Mouse (Mus musculus) layer of hippocampus, postnatal 25 days (tissue): ENCODE measurements around the gene Trappc10. TPM values are rescaled to one million over a fixed set of nuclear protein-coding genes. Genes with fewer than 3 reads are reported as not detected.

Experiments
- DNase-seq, 2 experiments: peaks; one replicate each; pipeline ENCODE4 v3.0.0; 2022; ENCODE audit warnings: mixed read lengths in 2 of 2, low spot score in 1 of 2; ENCODE audit errors: extremely low spot score in 1 of 2
- total RNA-seq, 2 experiments: library from RNA; stranded (reverse); gene quantifications; 2 replicates each; pipeline ENCODE4 v1.2.3; 2021

Gene Trappc10
- total RNA-seq, 2 experiments from 2014 or later, result 79.5 to 80.8 TPM

DNA sequence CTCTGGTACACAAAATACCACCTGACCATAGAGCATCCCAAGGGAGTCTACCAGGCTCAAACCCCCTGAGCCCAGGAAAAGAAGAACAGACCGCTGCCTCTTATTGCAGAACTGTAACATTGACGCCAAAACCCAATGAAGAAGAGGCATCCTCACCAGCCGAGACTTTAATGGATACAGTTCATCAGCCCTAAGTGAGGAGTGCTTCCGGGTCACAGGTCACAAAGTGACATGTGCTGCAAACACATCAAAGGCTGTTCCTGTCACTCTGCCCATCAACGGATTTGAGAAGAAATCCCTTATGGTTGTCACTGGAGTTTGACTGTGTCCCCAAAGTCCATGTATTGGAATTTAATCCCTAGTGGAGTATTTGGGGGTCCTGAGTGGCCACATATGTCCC, 14.8 kb upstream of the Trappc10 start:
- no peak for DNase-seq

GRCm38 (mm10) chr10:78258142-78258675, 13.8 kb upstream of the Trappc10 start:
- DNase-seq, result no peak

- DNase-seq, result no peak
Observed at GRCm38 (mm10) chr10:78255646-78256059, 11.2 kb upstream of the Trappc10 start.

- no peak for DNase-seq
Observed at GRCm38 (mm10) chr10:78247206-78247605, 2.8 kb upstream of the Trappc10 start.

GRCm38 (mm10) chr10:78246725-78247124, 2.3 kb upstream of the Trappc10 start:
- no peak for DNase-seq

DNA sequence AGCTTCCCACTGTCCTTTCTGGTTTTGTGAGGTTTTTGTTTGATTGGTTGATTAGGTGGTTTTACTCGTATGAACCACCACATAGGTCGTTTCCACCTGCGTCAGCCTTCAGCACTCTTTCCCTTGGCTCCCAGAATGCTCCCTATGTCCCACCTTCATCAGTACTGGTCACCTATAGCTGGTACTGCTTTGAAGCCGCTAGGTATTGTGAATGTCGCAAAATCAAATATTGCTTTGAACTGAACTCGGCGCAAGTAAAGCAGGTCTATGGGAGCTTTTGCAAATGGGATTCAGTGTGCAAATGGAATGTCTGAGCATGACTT, 745 bp upstream of the Trappc10 start:
- no peak for DNase-seq

DNA sequence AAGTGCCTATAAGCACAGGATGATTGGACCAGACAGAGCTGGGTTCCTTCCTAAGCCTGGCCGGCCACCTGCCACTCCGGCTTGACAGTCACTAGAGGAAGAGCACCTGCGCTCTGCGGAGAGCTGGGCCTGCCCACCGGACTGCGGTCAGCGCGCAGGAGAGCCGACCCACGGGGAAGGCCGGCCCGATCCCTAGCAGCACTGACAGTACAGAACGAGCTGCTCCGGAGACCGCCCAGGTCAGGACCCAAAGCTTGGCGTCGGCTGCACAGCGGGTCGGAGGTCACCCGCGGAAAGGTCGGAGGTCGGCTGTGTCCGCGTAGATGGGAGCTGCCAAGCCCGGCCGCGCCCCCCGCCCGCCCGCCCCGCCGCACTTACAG, 393 bp downstream of the Trappc10 start:
- DNase-seq, result peak in 1 of 2 experiments; percentile 34

DNA sequence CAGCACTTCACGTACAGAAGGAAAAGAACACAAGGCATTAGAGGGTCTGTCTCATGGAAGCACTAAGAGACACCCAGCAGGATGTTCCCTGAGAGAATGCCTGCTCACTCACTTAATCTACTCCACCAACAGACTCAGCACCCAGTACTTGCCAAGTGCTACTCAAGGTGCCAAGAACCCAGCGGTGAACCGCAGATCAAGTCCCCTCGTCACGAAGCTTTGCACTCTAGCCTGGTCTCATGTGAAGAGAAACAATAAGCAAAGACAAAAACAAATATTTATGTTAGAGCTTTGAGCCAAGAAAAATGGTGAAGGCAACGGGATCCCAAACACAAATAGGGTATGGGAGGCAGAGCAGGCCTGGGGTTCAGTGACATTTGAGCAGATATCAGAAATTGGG, 5.5 kb downstream of the Trappc10 start:
- no peak for DNase-seq

GRCm38 (mm10) chr10:78238297-78238696, 6.1 kb downstream of the Trappc10 start:
- no peak for DNase-seq

GRCm38 (mm10) chr10:78237809-78238208, 6.6 kb downstream of the Trappc10 start:
- DNase-seq, result no peak

GRCm38 (mm10) chr10:78236885-78237629, 7.4 kb downstream of the Trappc10 start:
- DNase-seq, result no peak

GRCm38 (mm10) chr10:78233756-78234155, 10.7 kb downstream of the Trappc10 start:
- no peak for DNase-seq

- DNase-seq, result no peak
Observed at GRCm38 (mm10) chr10:78233161-78233560, 11.3 kb downstream of the Trappc10 start.

- no peak for DNase-seq
Observed at GRCm38 (mm10) chr10:78232301-78232980, 12.0 kb downstream of the Trappc10 start.

DNA sequence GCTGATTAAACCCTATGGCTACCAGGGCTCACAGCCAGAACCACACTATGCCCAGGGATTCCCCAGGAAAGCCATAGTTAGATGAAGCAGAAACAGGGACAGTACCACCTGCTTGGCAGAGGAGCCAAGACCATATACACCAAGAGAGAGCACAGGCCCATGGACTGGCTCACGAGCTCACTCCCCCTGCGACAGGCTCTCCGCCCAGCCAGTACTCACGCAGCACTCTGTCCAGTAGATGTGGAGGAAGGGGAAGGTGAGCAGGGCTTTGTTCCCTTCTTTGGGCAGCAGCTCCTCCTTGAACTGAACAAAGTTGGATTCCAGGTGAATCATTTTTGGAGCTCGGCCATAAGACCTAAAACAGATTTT, 15.9 kb downstream of the Trappc10 start:
- DNase-seq, result no peak

DNA sequence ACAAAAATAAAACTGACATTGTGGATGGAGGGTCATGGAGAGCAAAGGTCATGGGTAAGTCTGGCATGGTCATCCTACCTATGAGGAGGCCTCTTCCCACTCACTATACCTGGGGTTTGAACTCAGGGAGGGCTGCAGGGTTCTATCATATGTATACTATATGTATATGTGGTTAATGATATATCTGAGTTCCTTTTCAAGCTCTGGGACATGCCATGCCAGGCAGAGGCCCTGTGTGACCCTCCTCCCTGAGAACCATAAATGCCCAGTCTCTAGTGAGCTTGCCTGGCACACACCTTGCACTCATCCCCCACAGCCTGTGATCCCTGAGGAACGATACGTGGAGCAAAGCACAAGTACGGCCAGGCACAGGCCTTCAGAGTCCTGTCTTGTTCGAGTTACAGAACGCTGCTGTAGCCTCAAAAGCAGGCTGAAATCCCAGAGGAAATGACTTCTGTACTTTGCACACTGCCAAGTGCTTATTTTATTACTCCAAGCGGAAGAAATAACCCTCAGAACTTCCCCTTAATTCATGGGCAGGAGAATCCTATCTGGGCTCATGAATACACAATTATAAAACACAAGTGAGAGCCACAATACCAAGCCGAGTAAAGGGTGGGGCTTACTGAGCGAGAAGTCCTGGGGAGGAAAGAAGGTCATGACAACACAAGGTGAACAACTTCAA, 16.4 kb downstream of the Trappc10 start:
- no peak for DNase-seq

DNA sequence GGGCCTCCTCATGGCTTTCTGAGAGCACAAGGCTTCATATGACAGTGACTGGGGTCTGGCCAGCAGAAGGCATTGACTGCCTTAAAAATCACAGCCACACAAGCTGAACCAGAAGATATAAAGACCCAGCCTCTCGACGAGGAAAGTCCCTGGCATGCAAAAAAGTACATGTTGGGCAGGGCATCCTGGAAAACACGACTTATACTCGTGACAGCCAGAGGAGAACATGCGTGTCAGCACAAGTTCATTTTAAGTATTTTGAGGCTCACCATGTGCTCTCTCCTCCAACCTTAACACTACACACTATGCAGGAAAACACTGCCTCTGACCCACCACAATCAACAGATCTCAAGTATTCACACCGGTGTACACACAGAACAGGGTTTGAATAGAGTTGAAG, 20.3 kb downstream of the Trappc10 start:
- no peak for DNase-seq

- no peak for DNase-seq
Observed at GRCm38 (mm10) chr10:78222908-78223307, 21.5 kb downstream of the Trappc10 start.

- DNase-seq, result no peak
Observed at GRCm38 (mm10) chr10:78221315-78221714, 23.1 kb downstream of the Trappc10 start.

GRCm38 (mm10) chr10:78219528-78219927, 24.9 kb downstream of the Trappc10 start:
- peak in 1 of 2 experiments; percentile 47 for DNase-seq

DNA sequence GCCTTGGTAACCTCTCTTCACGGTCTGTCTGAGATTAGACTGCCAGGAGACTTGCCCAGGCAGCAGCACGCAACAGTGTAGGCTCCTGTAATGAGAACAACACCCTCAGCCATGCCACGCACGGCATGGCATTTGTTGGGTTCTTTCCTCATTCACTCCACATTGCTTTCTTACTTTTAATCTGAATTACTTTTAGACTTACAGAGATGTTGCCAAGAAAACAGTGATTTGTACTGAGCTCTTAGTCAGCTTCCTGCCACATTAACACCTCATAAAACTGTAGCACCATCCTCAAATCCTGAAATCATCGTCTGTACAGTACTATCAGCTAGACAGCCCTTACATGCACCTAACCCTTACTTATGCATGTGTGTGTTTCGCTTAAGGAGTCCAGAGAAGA, 25.9 kb downstream of the Trappc10 start:
- DNase-seq, result no peak
